Mouse (Mus musculus): ENCODE measurements around the gene Mlf1. TPM values are rescaled to one million over a fixed set of nuclear protein-coding genes. Genes with fewer than 3 reads are reported as not detected.

Mlf1 gene
- polyA plus RNA-seq, 1 experiment: not detected

DNA sequence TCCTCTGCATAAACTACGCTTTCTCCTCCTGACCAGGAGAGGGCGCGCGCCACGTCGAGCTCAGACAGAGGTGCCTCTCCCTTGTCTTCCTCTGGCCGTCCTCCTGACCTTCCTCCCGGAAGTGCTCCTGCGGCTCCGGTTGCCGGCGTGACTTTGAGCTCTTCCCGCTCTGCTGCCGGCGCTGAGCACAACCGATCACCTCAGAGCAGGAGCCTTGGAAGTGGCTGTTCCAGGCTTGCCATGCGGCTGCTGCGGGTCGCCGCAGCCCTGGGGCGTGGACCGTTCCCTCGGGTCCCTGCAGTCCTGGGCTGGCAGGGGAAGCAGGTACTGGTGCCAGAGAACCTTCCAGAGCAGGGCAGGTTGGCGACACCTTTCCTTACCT lies 56.1 kb downstream of the Mlf1 start, which contains the start of gene Gfm1:
TSS of gene Gfm1 (plus strand) at position 98 of the 382 bp plus-strand sequence.
- WGBS: under 1% methylated on average over 24 of the region's 24 CpGs
- H3K27me3 ChIP-seq (ENCODE audit: control insufficient read depth, insufficient read depth, low read length): no peaks in the 10 kb centered on the region
- H3K4me3 ChIP-seq (ENCODE audit: extremely low read depth, insufficient read depth, insufficient read length): peak within 1 kb of the TSS; percentile 79
- peak; percentile 64 to 85 for DNase-seq (ENCODE audit: low read depth in 1 of 2, low spot score in 2 of 2)
- H3K27ac ChIP-seq (ENCODE audit: insufficient read depth, low read length): no peak within 1 kb of the TSS
- H3K36me3 ChIP-seq (ENCODE audit: control insufficient read depth, insufficient read depth, low read length): peaks cover 7% of the 10 kb centered on the region; the same call in 1 of the 2 replicates
- H3K4me1 ChIP-seq (ENCODE audit: control insufficient read depth, insufficient read depth, insufficient read length): peaks cover 3% of the 10 kb centered on the region; the same call in 1 of the 2 replicates
- TF ChIP-seq POLR2A (IDR thresholded peaks at IDR 0.05; ENCODE audit: low read depth, low read length) (no peak), CTCF (IDR thresholded peaks at IDR 0.05; ENCODE audit: extremely low read depth, insufficient read depth, insufficient read length, insufficient replicate concordance) (peak; percentile 97)

DNA sequence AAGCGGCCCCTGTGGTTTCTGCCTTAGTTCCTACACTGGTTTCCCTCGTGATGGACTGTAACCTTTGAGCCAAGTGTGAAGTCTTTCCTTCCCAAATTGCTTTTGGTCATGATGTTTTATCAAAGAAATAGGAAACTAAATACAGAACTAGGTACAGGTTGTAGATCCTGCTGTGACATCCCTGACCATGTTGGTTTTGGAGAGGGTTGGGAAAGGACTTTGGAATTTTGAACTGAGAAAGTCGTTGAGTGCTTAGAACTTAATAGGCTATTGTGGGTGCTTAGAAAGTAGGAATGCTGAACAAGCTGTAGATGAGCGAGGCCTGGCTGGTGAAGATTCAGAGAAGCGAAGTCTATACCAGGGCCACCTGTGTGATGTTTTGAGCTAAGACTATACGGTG lies 60.1 kb downstream of the Mlf1 start:
- no peaks in the 10 kb centered on the region for H3K27me3 ChIP-seq (ENCODE audit: control insufficient read depth, insufficient read depth, low read length)
- no peak overlapping the region for H3K4me3 ChIP-seq (ENCODE audit: extremely low read depth, insufficient read depth, insufficient read length)
- 90% methylated on average over 6 of the region's 6 CpGs for WGBS
- no peak overlapping the region for H3K27ac ChIP-seq (ENCODE audit: insufficient read depth, low read length)
- DNase-seq (ENCODE audit: low read depth in 1 of 2, low spot score in 2 of 2): no peak
- TF ChIP-seq POLR2A (IDR thresholded peaks at IDR 0.05; ENCODE audit: low read depth, low read length) (no peak), CTCF (IDR thresholded peaks at IDR 0.05; ENCODE audit: extremely low read depth, insufficient read depth, insufficient read length, insufficient replicate concordance) (no peak)
- peaks cover 24% of the 10 kb centered on the region for H3K36me3 ChIP-seq (ENCODE audit: control insufficient read depth, insufficient read depth, low read length)
- H3K4me1 ChIP-seq (ENCODE audit: control insufficient read depth, insufficient read depth, insufficient read length): peaks cover 3% of the 10 kb centered on the region; the same call in 1 of the 2 replicates

DNA sequence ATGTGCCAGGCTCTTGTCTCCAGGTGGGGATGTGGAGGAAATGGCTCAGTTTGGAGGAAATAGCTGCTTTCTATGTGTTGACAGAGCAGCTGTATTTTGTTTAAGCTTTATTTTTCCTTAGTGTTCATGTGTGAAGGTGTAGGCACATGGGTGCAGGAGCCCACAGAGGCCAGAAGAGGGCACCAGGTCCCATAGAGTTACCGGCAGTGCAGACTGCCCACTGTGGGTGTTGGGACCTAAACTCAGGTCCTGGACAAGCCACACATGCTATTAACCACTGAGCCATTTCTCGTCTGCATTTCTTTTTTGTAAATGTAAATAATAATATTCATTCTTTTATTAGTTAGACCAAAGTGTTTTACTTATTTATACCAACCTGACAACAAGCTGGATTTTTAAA lies 73.2 kb downstream of the Mlf1 start:
- H3K27me3 ChIP-seq (ENCODE audit: control insufficient read depth, insufficient read depth, low read length): no peaks in the 10 kb centered on the region
- no peaks in the 10 kb centered on the region for H3K4me1 ChIP-seq (ENCODE audit: control insufficient read depth, insufficient read depth, insufficient read length)
- DNase-seq (ENCODE audit: low read depth in 1 of 2, low spot score in 2 of 2): no peak
- H3K36me3 ChIP-seq (ENCODE audit: control insufficient read depth, insufficient read depth, low read length): peaks cover 35% of the 10 kb centered on the region
- no peak overlapping the region for H3K4me3 ChIP-seq (ENCODE audit: extremely low read depth, insufficient read depth, insufficient read length)
- 92% methylated on average over 2 of the region's 2 CpGs for WGBS
- TF ChIP-seq POLR2A (IDR thresholded peaks at IDR 0.05; ENCODE audit: low read depth, low read length) (no peak), CTCF (IDR thresholded peaks at IDR 0.05; ENCODE audit: extremely low read depth, insufficient read depth, insufficient read length, insufficient replicate concordance) (0 out of 2 replicates have a peak, but pooled peaks have one; percentile 13)
- H3K27ac ChIP-seq (ENCODE audit: insufficient read depth, low read length): no peak overlapping the region

Other genes with a start within 250 kb of the Mlf1 start
- not detected in 2 replicates for gene Gm17402, start 1.1 kb downstream of the Mlf1 start, polyA plus RNA-seq (2012; rRNA removed)
- gene Gfm1, start 56.0 kb downstream of the Mlf1 start, polyA plus RNA-seq (2012; rRNA removed): 5.6 and 5.7 TPM in 2 replicates
- gene Lxn, start 89.8 kb downstream of the Mlf1 start, polyA plus RNA-seq (2012; rRNA removed): 13.8 and 14.4 TPM in 2 replicates
- 0.68 and 1.5 TPM in 2 replicates for gene Rarres1, start 141.4 kb downstream of the Mlf1 start, polyA plus RNA-seq (2012; rRNA removed)
- gene Mfsd1, start 208.6 kb downstream of the Mlf1 start, polyA plus RNA-seq (2012; rRNA removed): 32.9 and 34.8 TPM in 2 replicates